Mouse (Mus musculus): ENCODE data around the gene Fam167b. TPM values are rescaled to one million over a fixed set of nuclear protein-coding genes. Genes with fewer than 3 reads are reported as not detected.

Gene Fam167b
- polyA plus RNA-seq, 1 experiment = 27.2 TPM

- peaks cover 3% of the 10 kb centered on the region; the same call in 1 of the 2 replicates for H3K4me1 ChIP-seq (ENCODE audit: control insufficient read depth, insufficient read depth, low read length)
- no peak overlapping the region for H3K27ac ChIP-seq (ENCODE audit: insufficient read depth, low read depth, low read length)
- 87% methylated on average over 1 of the region's 1 CpGs for WGBS
- H3K27me3 ChIP-seq (replicated peaks; ENCODE audit: control insufficient read depth, insufficient read depth, low read length) = no peaks in the 10 kb centered on the region
- no peak for TF ChIP-seq POLR2A (IDR thresholded peaks at IDR 0.05; ENCODE audit: low read depth, low read length)
- no peak for TF ChIP-seq CTCF (conservative IDR thresholded peaks at IDR 0.05; ENCODE audit: insufficient read depth, insufficient read length, low read depth, low read length)
- H3K4me3 ChIP-seq (ENCODE audit: insufficient read depth, low read depth, low read length) = no peak overlapping the region
- no peaks in the 10 kb centered on the region for H3K36me3 ChIP-seq (ENCODE audit: control insufficient read depth, insufficient read depth, low read length)
- DNase-seq = no peak
These were observed 3.9 kb upstream of the Fam167b start for GRCm38 (mm10) chr4:129582251-129582650.

- DNase-seq = no peak
- H3K27me3 ChIP-seq (replicated peaks; ENCODE audit: control insufficient read depth, insufficient read depth, low read length) = no peaks in the 10 kb centered on the region
- peaks cover 3% of the 10 kb centered on the region; the same call in 1 of the 2 replicates for H3K4me1 ChIP-seq (ENCODE audit: control insufficient read depth, insufficient read depth, low read length)
- peak overlapping the region; percentile 54; the same call in 1 of the 2 replicates for H3K27ac ChIP-seq (ENCODE audit: insufficient read depth, low read depth, low read length)
- TF ChIP-seq POLR2A (IDR thresholded peaks at IDR 0.05; ENCODE audit: low read depth, low read length) = no peak
- TF ChIP-seq CTCF (conservative IDR thresholded peaks at IDR 0.05; ENCODE audit: insufficient read depth, insufficient read length, low read depth, low read length) = no peak
- H3K4me3 ChIP-seq (ENCODE audit: insufficient read depth, low read depth, low read length) = no peak overlapping the region
- no peaks in the 10 kb centered on the region for H3K36me3 ChIP-seq (ENCODE audit: control insufficient read depth, insufficient read depth, low read length)
- 61% methylated on average over 7 of the region's 7 CpGs for WGBS
These were observed 2.0 kb upstream of the Fam167b start for GRCm38 (mm10) chr4:129580347-129580746.

- 69% methylated on average over 7 of the region's 7 CpGs for WGBS
- Histone ChIP-seq H3K4me3 (ENCODE audit: insufficient read depth, low read depth, low read length) (peak overlapping the region; percentile 64), H3K27ac (ENCODE audit: insufficient read depth, low read depth, low read length) (peak overlapping the region; percentile 94), H3K36me3 (ENCODE audit: control insufficient read depth, insufficient read depth, low read length) (no peaks in the 10 kb centered on the region), H3K27me3 (replicated peaks; ENCODE audit: control insufficient read depth, insufficient read depth, low read length) (no peaks in the 10 kb centered on the region), H3K4me1 (ENCODE audit: control insufficient read depth, insufficient read depth, low read length) (no peaks in the 10 kb centered on the region)
- TF ChIP-seq POLR2A (IDR thresholded peaks at IDR 0.05; ENCODE audit: low read depth, low read length) (no peak), CTCF (conservative IDR thresholded peaks at IDR 0.05; ENCODE audit: insufficient read depth, insufficient read length, low read depth, low read length) (no peak)
- no peak for DNase-seq
These were observed 661 bp downstream of the Fam167b start for GRCm38 (mm10) chr4:129577688-129578087.

GRCm38 (mm10) chr4:129576863-129577491 lies 1.4 kb downstream of the Fam167b start:
- WGBS = 19% methylated on average over 21 of the region's 21 CpGs
- H3K4me3 ChIP-seq (ENCODE audit: insufficient read depth, low read depth, low read length) = peak overlapping the region; percentile 30
- no peaks in the 10 kb centered on the region for H3K4me1 ChIP-seq (ENCODE audit: control insufficient read depth, insufficient read depth, low read length)
- DNase-seq = peak; percentile 85
- H3K27me3 ChIP-seq (replicated peaks; ENCODE audit: control insufficient read depth, insufficient read depth, low read length) = no peaks in the 10 kb centered on the region
- TF ChIP-seq POLR2A (IDR thresholded peaks at IDR 0.05; ENCODE audit: low read depth, low read length) (no peak), CTCF (conservative IDR thresholded peaks at IDR 0.05; ENCODE audit: insufficient read depth, insufficient read length, low read depth, low read length) (peak; percentile 75)
- no peaks in the 10 kb centered on the region for H3K36me3 ChIP-seq (ENCODE audit: control insufficient read depth, insufficient read depth, low read length)
- H3K27ac ChIP-seq (ENCODE audit: insufficient read depth, low read depth, low read length) = peak overlapping the region; percentile 51

- no peak for TF ChIP-seq CTCF (conservative IDR thresholded peaks at IDR 0.05; ENCODE audit: insufficient read depth, insufficient read length, low read depth, low read length)
- TF ChIP-seq POLR2A (IDR thresholded peaks at IDR 0.05; ENCODE audit: low read depth, low read length) = no peak
- Histone ChIP-seq H3K4me3 (ENCODE audit: insufficient read depth, low read depth, low read length) (no peak overlapping the region), H3K4me1 (ENCODE audit: control insufficient read depth, insufficient read depth, low read length) (no peaks in the 10 kb centered on the region), H3K27me3 (replicated peaks; ENCODE audit: control insufficient read depth, insufficient read depth, low read length) (no peaks in the 10 kb centered on the region), H3K36me3 (ENCODE audit: control insufficient read depth, insufficient read depth, low read length) (no peaks in the 10 kb centered on the region), H3K27ac (ENCODE audit: insufficient read depth, low read depth, low read length) (no peak overlapping the region)
- DNase-seq = peak; percentile 33
- WGBS = 32% methylated on average over 7 of the region's 8 CpGs
These were observed 3.0 kb downstream of the Fam167b start for GRCm38 (mm10) chr4:129575171-129575844.

GRCm38 (mm10) chr4:129573430-129573829 lies 4.9 kb downstream of the Fam167b start, which contains the start of gene Lck:
TSS of gene Lck (minus strand) at chr4:129573641.
- Histone ChIP-seq H3K4me3 (ENCODE audit: insufficient read depth, low read depth, low read length) (no peak within 1 kb of the TSS), H3K36me3 (ENCODE audit: control insufficient read depth, insufficient read depth, low read length) (no peaks in the 10 kb centered on the region), H3K27me3 (replicated peaks; ENCODE audit: control insufficient read depth, insufficient read depth, low read length) (no peaks in the 10 kb centered on the region), H3K27ac (ENCODE audit: insufficient read depth, low read depth, low read length) (peak within 1 kb of the TSS; percentile 79), H3K4me1 (ENCODE audit: control insufficient read depth, insufficient read depth, low read length) (no peaks in the 10 kb centered on the region)
- no peak for DNase-seq
- TF ChIP-seq CTCF (conservative IDR thresholded peaks at IDR 0.05; ENCODE audit: insufficient read depth, insufficient read length, low read depth, low read length) (no peak), POLR2A (IDR thresholded peaks at IDR 0.05; ENCODE audit: low read depth, low read length) (no peak)
- WGBS = 80% methylated on average over 8 of the region's 8 CpGs

- H3K4me3 ChIP-seq (ENCODE audit: insufficient read depth, low read depth, low read length) = no peak overlapping the region
- H3K36me3 ChIP-seq (ENCODE audit: control insufficient read depth, insufficient read depth, low read length) = no peaks in the 10 kb centered on the region
- no peak for TF ChIP-seq CTCF (conservative IDR thresholded peaks at IDR 0.05; ENCODE audit: insufficient read depth, insufficient read length, low read depth, low read length)
- TF ChIP-seq POLR2A (IDR thresholded peaks at IDR 0.05; ENCODE audit: low read depth, low read length) = no peak
- WGBS = 85% methylated on average over 4 of the region's 4 CpGs
- H3K27ac ChIP-seq (ENCODE audit: insufficient read depth, low read depth, low read length) = peak overlapping the region; percentile 47
- H3K4me1 ChIP-seq (ENCODE audit: control insufficient read depth, insufficient read depth, low read length) = no peaks in the 10 kb centered on the region
- no peak for DNase-seq
- H3K27me3 ChIP-seq (replicated peaks; ENCODE audit: control insufficient read depth, insufficient read depth, low read length) = no peaks in the 10 kb centered on the region
These were observed 5.3 kb downstream of the Fam167b start for GRCm38 (mm10) chr4:129573093-129573370.

Data from kidney, adult 2 months (tissue).